Mouse (Mus musculus): ENCODE results near the gene D17H6S53E. TPM values are rescaled to one million over a fixed set of nuclear protein-coding genes. Genes with fewer than 3 reads are reported as not detected.

Gene D17H6S53E
- total and polyA plus RNA-seq, 3 experiments: 7.7 to 31.3 (median 30.2) TPM

- Histone ChIP-seq H3K27me3 (ENCODE audit: control insufficient read depth, insufficient read depth, low read length) (no peaks in the 10 kb centered on the region), H3K4me1 (ENCODE audit: control insufficient read depth, insufficient read depth, low read length) (peaks cover 12% of the 10 kb centered on the region), H3K36me3 (ENCODE audit: control insufficient read depth, insufficient read depth, low read length) (peaks cover 18% of the 10 kb centered on the region), H3K4me3 (no peak overlapping the region), H3K79me2 (replicated peaks; ENCODE audit: control insufficient read depth, insufficient read depth, low read length) (peaks cover 3% of the 10 kb centered on the region; the same call in 1 of the 2 replicates), H3K9ac (ENCODE audit: low read depth, low read length) (no peak overlapping the region), H3K27ac (no peak overlapping the region)
- intact Hi-C loops (cut with DNase I): loop anchor here (2.0 kb wide), 1 partner anchor 70 kb away; no protein-coding TSS in a partner anchor
- WGBS: 72% methylated on average over 8 of the region's 8 CpGs
- DNase-seq: peak in 1 of 2 experiments; percentile 51
- TF ChIP-seq POLR2A (IDR thresholded peaks at IDR 0.05; ENCODE audit: insufficient read depth, low read depth, low read length): no peak
- TF ChIP-seq CTCF (IDR thresholded peaks at IDR 0.05): peak; percentile 75
Observed at GRCm38 (mm10) chr17:35166352-35167035, 40.3 kb downstream of the D17H6S53E start.

- peaks cover 4% of the 10 kb centered on the region for H3K4me1 ChIP-seq (ENCODE audit: control insufficient read depth, insufficient read depth, low read length)
- no peak for DNase-seq
- peaks cover 9% of the 10 kb centered on the region for H3K36me3 ChIP-seq (ENCODE audit: control insufficient read depth, insufficient read depth, low read length)
- H3K27ac ChIP-seq: no peak overlapping the region
- TF ChIP-seq POLR2A (IDR thresholded peaks at IDR 0.05; ENCODE audit: insufficient read depth, low read depth, low read length) (no peak), CTCF (IDR thresholded peaks at IDR 0.05) (no peak), EP300 (IDR thresholded peaks at IDR 0.05; ENCODE audit: insufficient read depth, low read depth, low read length) (no peak)
- peaks cover 2% of the 10 kb centered on the region; the same call in 1 of the 2 replicates for H3K79me2 ChIP-seq (replicated peaks; ENCODE audit: control insufficient read depth, insufficient read depth, low read length)
- intact Hi-C loops (cut with DNase I): loop anchor here (2.0 kb wide), 1 partner anchor 69 kb away; no protein-coding TSS in a partner anchor
- H3K9ac ChIP-seq (ENCODE audit: low read depth, low read length): no peak overlapping the region
- no peaks in the 10 kb centered on the region for H3K27me3 ChIP-seq (ENCODE audit: control insufficient read depth, insufficient read depth, low read length)
- H3K4me3 ChIP-seq: no peak overlapping the region
- 82% methylated on average over 7 of the region's 7 CpGs for WGBS
Observed at GRCm38 (mm10) chr17:35167794-35168193, 41.6 kb downstream of the D17H6S53E start.

- peaks cover 4% of the 10 kb centered on the region; the same call in 1 of the 2 replicates for H3K36me3 ChIP-seq (ENCODE audit: control insufficient read depth, insufficient read depth, low read length)
- no peak overlapping the region for H3K9ac ChIP-seq (ENCODE audit: low read depth, low read length)
- WGBS: 12% methylated on average over 4 of the region's 4 CpGs
- no peak overlapping the region for H3K27ac ChIP-seq
- TF ChIP-seq EP300 (IDR thresholded peaks at IDR 0.05; ENCODE audit: insufficient read depth, low read depth, low read length) (no peak), POLR2A (IDR thresholded peaks at IDR 0.05; ENCODE audit: insufficient read depth, low read depth, low read length) (no peak), CTCF (IDR thresholded peaks at IDR 0.05) (peak; percentile 86)
- no peaks in the 10 kb centered on the region for H3K27me3 ChIP-seq (ENCODE audit: control insufficient read depth, insufficient read depth, low read length)
- intact Hi-C loops (cut with DNase I): no loop called here
- no peak for DNase-seq
- peaks cover 2% of the 10 kb centered on the region for H3K4me1 ChIP-seq (ENCODE audit: control insufficient read depth, insufficient read depth, low read length)
- H3K4me3 ChIP-seq: no peak overlapping the region
- H3K79me2 ChIP-seq (replicated peaks; ENCODE audit: control insufficient read depth, insufficient read depth, low read length): 0 out of 2 replicates have a peak, but pooled peaks cover under 1% of the 10 kb centered on the region
Observed at GRCm38 (mm10) chr17:35168541-35169207, 42.5 kb downstream of the D17H6S53E start.

- WGBS: 58% methylated on average over 11 of the region's 11 CpGs
- Histone ChIP-seq H3K9ac (ENCODE audit: low read depth, low read length) (no peak overlapping the region), H3K27ac (0 out of 2 replicates have a peak overlapping the region, but pooled peaks have one; percentile 12), H3K4me1 (ENCODE audit: control insufficient read depth, insufficient read depth, low read length) (no peaks in the 10 kb centered on the region; the same call in 1 of the 2 replicates), H3K27me3 (ENCODE audit: control insufficient read depth, insufficient read depth, low read length) (no peaks in the 10 kb centered on the region), H3K36me3 (ENCODE audit: control insufficient read depth, insufficient read depth, low read length) (no peaks in the 10 kb centered on the region), H3K79me2 (replicated peaks; ENCODE audit: control insufficient read depth, insufficient read depth, low read length) (no peaks in the 10 kb centered on the region), H3K4me3 (no peak overlapping the region)
- peak in 1 of 2 experiments; percentile 37 for DNase-seq
- peak; percentile 49; the same call in 1 of the 2 replicates for TF ChIP-seq POLR2A (IDR thresholded peaks at IDR 0.05; ENCODE audit: insufficient read depth, low read depth, low read length)
- no peak for TF ChIP-seq CTCF (IDR thresholded peaks at IDR 0.05)
- intact Hi-C loops (cut with DNase I): no loop called here
Observed at GRCm38 (mm10) chr17:35172445-35173234, 46.5 kb downstream of the D17H6S53E start.

GRCm38 (mm10) chr17:35173329-35173728 lies 47.2 kb downstream of the D17H6S53E start:
- no peaks in the 10 kb centered on the region for H3K36me3 ChIP-seq (ENCODE audit: control insufficient read depth, insufficient read depth, low read length)
- TF ChIP-seq EP300 (IDR thresholded peaks at IDR 0.05; ENCODE audit: insufficient read depth, low read depth, low read length) (no peak), POLR2A (IDR thresholded peaks at IDR 0.05; ENCODE audit: insufficient read depth, low read depth, low read length) (no peak), CTCF (IDR thresholded peaks at IDR 0.05) (no peak)
- no peak overlapping the region for H3K9ac ChIP-seq (ENCODE audit: low read depth, low read length)
- no peaks in the 10 kb centered on the region for H3K79me2 ChIP-seq (replicated peaks; ENCODE audit: control insufficient read depth, insufficient read depth, low read length)
- no peak for DNase-seq
- no peak overlapping the region for H3K4me3 ChIP-seq
- H3K27ac ChIP-seq: no peak overlapping the region
- H3K27me3 ChIP-seq (ENCODE audit: control insufficient read depth, insufficient read depth, low read length): no peaks in the 10 kb centered on the region
- WGBS: 75% methylated on average over 3 of the region's 3 CpGs
- intact Hi-C loops (cut with DNase I): no loop called here
- H3K4me1 ChIP-seq (ENCODE audit: control insufficient read depth, insufficient read depth, low read length): no peaks in the 10 kb centered on the region; the same call in 1 of the 2 replicates

All from heart, adult 2 months (tissue).